Mouse (Mus musculus) C2C12 (cell line): Measurements from ENCODE around the gene Gng4.

ENCODE experiments used
- CEBPB ChIP-seq: IDR thresholded peaks from one replicate; pipeline ENCODE4 v1.6.1; 2011; ENCODE audit warnings: low read depth, mild to moderate bottlenecking, control low read depth, moderate library complexity
- CTCF ChIP-seq: IDR thresholded peaks from one replicate; pipeline ENCODE4 v1.5.1; 2011; ENCODE audit not compliant: control insufficient read depth, insufficient read depth, insufficient read length
- MYOD1 ChIP-seq: IDR thresholded peaks from one replicate; pipeline ENCODE4 v1.6.1; 2011; ENCODE audit warnings: low read depth; ENCODE audit not compliant: control insufficient read depth, insufficient read length
- MYOG ChIP-seq: IDR thresholded peaks from one replicate; pipeline ENCODE4 v1.6.1; 2011; ENCODE audit not compliant: control insufficient read depth, insufficient read length; ENCODE audit errors: extremely low read depth
- USF1 ChIP-seq: IDR thresholded peaks from one replicate; pipeline ENCODE4 v1.6.1; 2011; ENCODE audit warnings: low read depth, mild to moderate bottlenecking, control low read depth, moderate library complexity

DNA sequence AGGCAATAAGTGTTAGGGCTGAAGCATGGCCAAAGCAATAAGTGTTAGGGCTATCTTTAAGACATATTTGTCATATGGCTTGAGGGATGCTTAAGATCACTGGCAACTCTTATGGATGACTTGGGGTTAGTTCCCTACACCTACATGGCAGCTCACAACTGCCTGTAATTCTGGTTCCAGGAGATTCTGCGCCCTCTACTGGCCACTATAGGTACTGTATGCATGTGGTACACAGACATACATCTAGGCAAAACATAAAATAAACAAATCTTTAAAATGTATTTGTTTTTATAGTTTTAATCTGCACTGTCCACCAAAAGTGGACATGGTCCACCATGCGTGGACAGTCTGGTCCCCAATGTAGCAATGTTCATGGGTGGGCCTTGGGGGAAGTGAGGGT, 51.3 kb downstream of the Gng4 start:
- TF ChIP-seq CTCF (no peak), USF1 (no peak), MYOD1 (no peak), CEBPB (no peak), MYOG (no peak)
